Mouse (Mus musculus): ENCODE measurements around the gene Atf3.

GRCm38 (mm10) chr1:191184841-191185251 lies 33.0 kb downstream of the Atf3 start:
- TF ChIP-seq EP300 (optimal IDR thresholded peaks at IDR 0.05) (no peak), CTCF (IDR thresholded peaks at IDR 0.05; ENCODE audit: low read depth) (no peak)
